Mouse (Mus musculus) left cerebral cortex, postnatal 4 days (tissue): ENCODE measurements at regions not wholly inside any gene's neighbourhood (a gene's known extent, or its start where the extent isn't known, plus 50 kb on each side); places are given as distances from the start of the nearest gene placed in this dataset.

Experiments
- DNase-seq: peaks from one replicate; pipeline ENCODE4 v3.0.0-alpha.2; 2022
- intact Hi-C: fragments of 180-260 bp; cut with DNase I; formaldehyde crosslinking; loops from one replicate; pipeline ENCODE4 v1.15.1; 2025

DNA sequence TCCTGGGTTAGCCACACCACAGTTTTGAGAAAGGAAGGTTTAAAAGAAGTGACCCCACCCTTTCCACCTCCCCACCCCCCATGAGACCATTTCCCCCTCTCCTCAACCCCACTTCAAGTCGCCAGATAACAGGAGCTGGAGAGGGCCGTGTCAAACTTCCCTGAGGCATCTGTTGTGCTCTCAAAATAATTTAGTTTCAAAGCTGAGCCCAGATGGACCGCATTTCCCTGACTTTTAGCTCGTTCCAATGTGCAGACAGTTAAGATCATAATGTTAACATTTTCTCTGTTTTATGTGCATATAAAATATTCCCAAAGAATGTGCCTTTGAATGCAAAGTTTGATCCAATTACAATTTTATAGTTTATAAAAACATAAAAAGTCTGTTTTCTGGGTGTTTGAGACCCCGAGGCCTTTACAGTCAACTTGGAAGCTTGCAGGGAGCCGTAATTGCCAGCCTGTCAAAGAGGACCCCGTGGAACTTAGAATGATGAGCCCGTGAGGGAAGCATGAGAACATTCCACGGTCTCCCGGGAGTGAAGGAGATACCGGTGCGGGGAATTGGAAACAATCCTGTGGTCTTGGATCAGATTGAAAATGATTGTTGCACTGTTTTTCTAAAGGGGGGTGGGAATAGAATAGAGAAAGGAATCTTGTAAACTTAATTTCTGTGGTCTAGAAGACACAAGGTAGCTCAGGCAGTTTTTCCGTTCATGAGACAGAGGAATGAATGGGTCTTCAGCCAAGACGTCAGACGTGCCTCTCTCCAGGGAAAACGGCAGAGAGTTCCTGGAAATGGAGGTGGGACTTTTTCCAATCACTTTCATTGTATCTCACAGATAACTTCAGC lies 903.3 kb downstream of the Mrps31 start:
- no peak for DNase-seq
- intact Hi-C loops, result no loop called here

GRCm38 (mm10) chr8:23319556-23319955 lies 908.4 kb downstream of the Mrps31 start:
- DNase-seq, result peak; percentile 64
- intact Hi-C loops, result no loop called here

GRCm38 (mm10) chr8:23321166-23321565 lies 910.0 kb downstream of the Mrps31 start:
- intact Hi-C loops, result no loop called here
- DNase-seq, result no peak

- intact Hi-C loops, result no loop called here
Observed at GRCm38 (mm10) chr8:23327283-23327682, 916.1 kb downstream of the Mrps31 start.

DNA sequence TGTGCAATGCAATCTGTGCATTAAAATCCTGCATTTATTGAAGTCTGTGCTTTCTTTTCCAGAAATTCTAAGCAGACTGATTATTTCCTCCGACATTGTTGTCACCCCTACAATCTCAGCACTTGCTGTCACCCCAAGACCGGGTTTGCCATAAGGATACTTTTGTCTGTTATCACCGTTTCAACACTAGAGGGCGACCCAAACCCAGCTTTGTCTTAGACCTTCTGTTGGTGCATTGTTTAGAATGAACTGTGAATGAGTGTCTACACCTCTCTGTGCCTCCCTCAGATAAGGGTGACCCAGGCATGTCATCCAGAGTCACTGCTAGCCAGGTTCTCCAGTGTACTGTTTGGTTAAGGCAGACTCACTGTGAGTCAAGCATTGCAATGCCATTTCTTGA lies 933.0 kb downstream of the Mrps31 start:
- intact Hi-C loops, result loop anchor here (10.0 kb wide), 1 partner anchor 161 kb away; no protein-coding TSS in a partner anchor
- peak; percentile 47 for DNase-seq

More at GRCm38 (mm10) chr8:23327283-23327682, 916.1 kb downstream of the Mrps31 start:
- no peak for DNase-seq

DNA sequence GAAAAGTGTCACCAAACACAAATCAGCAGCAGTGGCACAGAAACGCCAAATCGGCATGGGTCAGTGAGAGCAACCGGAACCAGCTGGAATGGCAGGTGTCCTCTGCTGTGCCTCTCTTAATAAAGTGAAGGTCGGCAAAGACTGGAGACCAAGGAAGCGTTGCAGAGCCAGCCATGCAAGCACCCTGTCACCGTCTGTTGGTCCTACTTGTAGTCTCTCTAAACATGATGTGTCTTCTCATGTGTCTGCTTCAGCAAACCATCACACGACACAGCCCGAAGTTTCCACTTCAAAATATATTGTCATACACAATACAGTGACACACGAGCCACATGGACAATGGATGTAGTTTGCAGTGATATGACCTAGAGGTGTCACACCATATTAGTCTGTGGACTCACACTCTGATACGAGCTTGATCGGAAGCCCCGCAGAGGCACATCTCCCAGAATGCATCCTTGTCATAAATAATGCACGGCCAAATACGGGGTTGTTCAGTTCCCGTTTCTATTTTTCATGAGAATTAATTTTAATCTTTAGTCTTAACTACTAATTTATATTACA lies 940.3 kb downstream of the Mrps31 start:
- DNase-seq, result no peak
- intact Hi-C loops, result no loop called here

DNA sequence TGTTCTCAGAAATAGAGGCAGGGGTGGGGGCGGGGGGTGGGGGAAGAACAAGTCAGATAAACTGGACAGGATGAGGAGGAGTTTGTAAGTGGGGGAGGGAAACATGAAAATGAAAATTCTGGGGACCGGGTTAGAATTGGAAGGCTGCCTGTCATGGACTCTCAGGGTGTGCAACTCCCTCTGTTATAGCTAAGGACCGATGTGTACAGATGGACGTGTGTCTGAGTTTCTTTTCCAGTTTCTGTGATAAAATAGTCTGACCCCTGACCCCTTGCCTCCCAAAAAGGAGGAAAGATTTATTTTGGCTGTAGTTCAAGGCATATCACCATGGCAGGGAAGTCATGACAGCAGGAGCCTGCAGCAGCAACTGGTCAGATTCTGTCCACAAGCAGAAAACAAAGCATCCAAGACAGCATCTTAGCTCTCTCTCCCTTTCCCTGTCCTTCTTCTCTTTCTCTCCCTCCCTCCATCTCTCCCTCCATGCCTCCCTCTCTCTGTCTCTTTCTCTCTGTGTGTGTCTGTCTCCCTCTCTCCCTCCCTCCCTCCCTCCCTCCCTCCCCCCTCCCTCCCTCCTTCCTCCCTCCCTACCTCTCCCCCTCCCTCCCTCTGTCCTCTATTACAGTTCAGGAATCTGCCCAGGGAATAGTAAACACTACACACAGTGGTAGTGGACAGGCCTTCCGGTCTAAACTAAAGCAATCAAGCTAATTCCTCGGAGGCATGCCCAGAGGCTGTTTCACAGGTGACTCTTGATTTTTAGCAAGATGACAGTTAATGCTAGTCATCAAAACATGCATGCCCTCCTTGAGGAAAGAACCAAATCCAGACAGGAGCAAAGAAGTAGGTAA lies 941.3 kb downstream of the Mrps31 start:
- DNase-seq, result no peak
- intact Hi-C loops, result no loop called here

GRCm38 (mm10) chr8:23360061-23360622 lies 949.0 kb downstream of the Mrps31 start:
- intact Hi-C loops, result no loop called here
- no peak for DNase-seq

GRCm38 (mm10) chr8:23360850-23361274 lies 949.7 kb downstream of the Mrps31 start:
- intact Hi-C loops, result no loop called here
- DNase-seq, result no peak
